Mouse (Mus musculus) embryo, embryonic 11 days (tissue): Measurements from ENCODE around the gene Nav1.

Source experiments
- DNase-seq: peaks from one replicate; pipeline ENCODE4 v3.0.0-alpha.2; 2015

Nav1 gene

DNA sequence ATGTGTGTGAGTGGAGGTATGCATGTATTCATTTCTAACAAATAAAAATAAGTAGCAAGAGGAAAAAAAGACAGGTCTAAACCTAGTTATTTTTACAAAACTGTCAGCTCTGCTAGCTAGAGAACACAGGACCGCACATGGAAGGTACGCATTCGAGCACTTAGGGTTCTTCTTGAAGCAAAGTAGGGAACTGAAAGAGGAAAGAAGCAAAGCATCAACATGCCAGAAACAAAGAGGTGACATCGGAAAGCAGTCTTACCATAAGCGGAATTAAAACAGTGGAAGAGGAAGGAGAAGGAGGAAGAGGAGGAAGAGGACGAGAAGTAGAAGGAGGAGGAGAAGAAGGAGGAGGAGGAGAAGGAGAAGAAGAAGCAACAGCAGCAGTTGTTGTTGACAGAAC is 179.7 kb downstream of the Nav1 start:
- no peak for DNase-seq

DNA sequence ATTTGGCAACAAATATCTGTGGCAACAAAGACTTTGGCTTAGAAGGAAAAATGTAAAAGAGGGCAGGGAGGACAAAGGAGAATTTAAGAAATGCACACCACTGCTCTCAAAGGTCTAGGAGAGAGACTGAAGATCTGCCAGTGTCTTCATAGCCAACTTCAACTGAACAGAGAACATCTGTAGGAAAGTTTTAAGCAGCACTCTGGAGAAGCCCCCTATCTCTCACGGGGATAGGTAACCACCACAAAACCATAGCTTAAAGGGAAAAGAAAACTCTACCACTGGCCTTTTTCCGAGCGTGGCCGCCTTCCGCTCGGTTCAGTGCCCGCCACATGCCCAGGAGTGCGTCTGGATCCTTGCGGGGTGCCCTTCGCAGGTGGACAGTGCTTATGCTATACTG is 180.4 kb downstream of the Nav1 start:
- no peak for DNase-seq

DNA sequence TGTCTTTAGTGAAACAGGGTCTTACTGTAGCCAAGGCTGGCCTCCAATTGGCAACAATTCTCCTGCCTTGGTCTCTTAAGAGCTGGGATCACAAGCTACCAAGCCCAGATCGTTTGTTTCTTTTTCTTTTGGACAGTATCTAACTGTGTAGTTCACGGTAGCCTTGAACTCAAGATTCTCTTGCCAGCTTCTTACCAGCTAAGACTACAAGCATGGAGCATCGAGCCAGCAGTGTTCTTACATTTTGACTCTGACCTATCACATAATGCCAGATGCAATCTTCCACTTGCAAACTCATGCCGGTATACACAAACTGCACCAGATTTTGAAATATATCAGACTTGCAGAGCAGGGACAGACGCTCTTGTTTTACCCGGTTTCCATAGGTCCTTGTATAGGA is 184.3 kb downstream of the Nav1 start:
- DNase-seq = no peak

DNA sequence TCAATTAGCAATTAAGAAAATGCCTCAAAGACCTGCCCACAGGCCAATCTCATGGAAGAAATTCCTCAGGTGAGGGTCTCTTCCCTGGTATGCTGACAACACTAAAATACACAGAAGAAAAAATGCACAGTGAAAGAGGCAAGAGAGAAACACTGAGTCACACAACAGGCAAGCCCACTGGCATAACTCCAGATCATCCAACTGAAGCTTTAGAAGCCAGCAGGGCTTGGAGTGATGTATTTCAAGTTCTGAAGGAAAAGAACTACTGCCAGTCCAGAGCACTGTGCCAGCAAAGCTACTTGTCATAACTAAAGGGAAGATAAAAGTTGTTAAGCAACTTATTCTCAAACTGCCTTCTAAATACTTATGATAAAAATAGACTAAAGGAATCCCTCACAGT is 193.1 kb downstream of the Nav1 start:
- DNase-seq = no peak

- DNase-seq = no peak
Observed at GRCm38 (mm10) chr1:135412130-135412529, 195.0 kb downstream of the Nav1 start.

DNA sequence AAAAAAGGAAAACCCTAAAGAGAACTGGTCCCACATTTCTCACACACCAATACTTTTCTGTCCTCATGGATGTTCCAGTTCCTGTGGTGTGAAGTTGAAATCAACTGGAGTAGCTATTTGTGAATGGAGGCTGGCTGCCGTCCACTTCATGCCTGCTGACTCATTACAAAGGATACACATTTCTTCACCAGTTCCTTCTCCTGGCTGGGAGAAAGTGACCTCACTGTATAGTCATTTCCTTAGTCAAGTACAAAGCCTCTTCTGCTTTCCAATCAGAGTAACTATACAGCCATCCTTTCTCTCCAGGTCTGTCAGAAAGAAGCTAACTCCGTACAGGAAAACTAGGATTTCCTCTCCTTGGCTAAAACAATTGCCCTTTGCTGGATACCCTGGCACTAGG is 196.1 kb downstream of the Nav1 start:
- DNase-seq = no peak

DNA sequence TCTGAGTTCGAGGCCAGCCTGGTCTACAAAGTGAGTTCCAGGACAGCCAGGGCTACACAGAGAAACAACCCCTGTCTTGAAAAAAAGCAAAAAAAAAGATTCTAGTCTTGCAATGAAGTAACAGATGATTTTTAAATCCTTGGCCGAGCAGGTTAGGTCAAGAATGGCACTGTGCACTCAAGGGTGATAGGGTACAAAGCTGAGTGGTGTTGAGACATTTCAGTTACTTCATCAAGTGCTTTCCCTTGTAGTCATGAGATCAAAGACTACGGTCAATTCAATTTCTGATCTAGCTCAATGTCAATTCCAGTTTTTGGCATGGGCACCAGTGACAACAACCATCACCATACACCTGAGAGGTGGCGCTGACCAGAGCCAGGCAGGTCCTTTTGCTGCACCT is 198.1 kb downstream of the Nav1 start:
- no peak for DNase-seq

DNA sequence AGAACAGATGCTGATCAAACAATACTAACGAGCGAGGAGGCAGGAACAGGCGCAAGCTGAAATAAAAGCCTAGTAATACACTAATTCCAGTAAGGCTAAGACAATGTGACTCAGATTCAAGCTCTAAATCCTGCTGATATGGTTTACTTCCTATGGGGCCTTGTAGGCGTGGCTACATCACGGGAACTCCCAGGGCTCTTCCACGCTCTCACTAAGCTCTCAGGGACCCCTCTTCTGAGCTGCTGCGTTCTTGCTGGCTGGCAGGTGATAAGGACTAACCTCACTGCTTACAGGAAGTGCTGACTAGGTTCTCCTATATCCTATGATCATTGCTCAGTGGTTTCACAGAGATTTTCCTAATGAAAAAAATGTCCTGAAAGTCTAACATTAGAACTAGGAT is 201.7 kb downstream of the Nav1 start:
- no peak for DNase-seq

DNA sequence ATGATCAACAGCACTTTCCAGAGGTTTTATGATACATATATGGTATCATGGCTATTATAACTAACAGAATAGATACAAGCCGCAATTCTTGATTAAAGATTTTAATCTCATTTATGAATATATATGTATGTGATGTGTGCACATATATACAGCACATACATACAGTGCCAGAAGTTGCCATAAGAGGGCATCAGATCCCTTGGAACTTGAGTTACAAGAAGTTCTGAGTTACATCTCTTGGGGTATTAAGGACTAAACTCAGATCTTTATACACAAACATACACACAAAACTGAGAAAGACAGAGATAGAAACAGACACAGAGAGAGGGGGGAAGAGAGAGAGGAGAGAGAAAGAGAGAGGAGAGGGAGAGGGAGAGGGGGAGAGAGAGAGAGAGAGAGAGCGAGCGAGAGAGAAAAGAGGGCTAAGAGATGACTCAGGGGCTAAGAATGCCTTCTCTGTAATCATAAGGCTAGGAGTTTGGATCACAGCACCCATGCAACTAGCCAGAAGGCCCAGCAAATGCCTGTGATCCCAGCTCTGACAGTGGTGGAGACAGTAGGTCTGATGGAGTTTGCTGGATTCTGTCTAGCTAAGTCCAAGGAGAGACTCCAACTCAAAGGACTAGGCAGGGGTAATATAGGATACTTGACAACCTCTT is 205.5 kb downstream of the Nav1 start:
- DNase-seq = no peak

- no peak for DNase-seq
Observed at GRCm38 (mm10) chr1:135399466-135399865, 207.6 kb downstream of the Nav1 start.

DNA sequence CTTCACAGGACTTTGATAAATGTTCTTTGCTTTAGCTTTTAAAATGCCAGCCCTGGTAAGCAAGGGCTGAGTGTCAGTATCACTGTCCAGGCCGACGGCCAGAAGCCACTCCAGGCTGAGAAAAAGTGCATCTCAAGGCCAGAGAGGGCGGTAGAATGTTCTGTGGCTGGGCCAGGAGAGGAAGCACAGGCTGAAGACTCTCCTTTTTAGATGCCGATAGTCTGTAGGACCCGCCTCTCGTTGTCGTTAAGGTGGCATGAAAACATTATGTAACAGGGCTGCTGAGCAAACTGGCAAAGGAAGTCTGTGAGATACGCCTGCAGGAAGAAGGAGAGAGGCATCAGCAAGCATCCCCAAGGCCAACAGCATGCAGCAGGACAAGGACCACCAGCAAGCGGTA is 221.9 kb downstream of the Nav1 start:
- no peak for DNase-seq
